Mouse (Mus musculus) midbrain, embryonic 12.5 days (tissue): ENCODE measurements around the gene Slc22a18. TPM values are rescaled to one million over a fixed set of nuclear protein-coding genes. Genes with fewer than 3 reads are reported as not detected.

Experiments used
- ATAC-seq: fragments of 200-750 bp; cut with Nextera tagmentation; 2 replicates; pipeline ENCODE4 v1.8.0; 2017; ENCODE audit warnings: low read depth, moderate TSS enrichment, moderate library complexity; ENCODE audit not compliant: low FRiP score
- H3K27ac ChIP-seq: fragments of 300-500 bp; sonication (generic); replicated peaks from 2 replicates; pipeline ENCODE4 v1.5.1; 2016; ENCODE audit warnings: mild to moderate bottlenecking
- H3K27me3 ChIP-seq: fragments of 300-500 bp; sonication (generic); 2 replicates; pipeline ENCODE4 v1.6.1; 2016; ENCODE audit warnings: mild to moderate bottlenecking
- H3K36me3 ChIP-seq: fragments of 300-500 bp; sonication (generic); 2 replicates; pipeline ENCODE4 v1.6.1; 2016
- H3K4me1 ChIP-seq: fragments of 300-500 bp; sonication (generic); 2 replicates; pipeline ENCODE4 v1.6.1; 2016
- H3K4me2 ChIP-seq: fragments of 300-500 bp; sonication (generic); replicated peaks from 2 replicates; pipeline ENCODE4 v1.6.1; 2016; ENCODE audit warnings: mild to moderate bottlenecking, moderate library complexity
- H3K4me3 ChIP-seq: fragments of 300-500 bp; sonication (generic); 2 replicates; pipeline ENCODE4 v1.5.1; 2016; ENCODE audit warnings: mild to moderate bottlenecking
- H3K9ac ChIP-seq: fragments of 300-500 bp; sonication (generic); replicated peaks from 2 replicates; pipeline ENCODE4 v1.6.1; 2016; ENCODE audit warnings: mild to moderate bottlenecking, moderate library complexity
- H3K9me3 ChIP-seq: fragments of 300-500 bp; sonication (generic); 2 replicates; pipeline ENCODE4 v1.6.1; 2016; ENCODE audit warnings: mild to moderate bottlenecking
- WGBS: fragments of 180-500 bp; shearing (Covaris S2); methylation state at CpG from one replicate; pipeline ENCODE4 v1.1.7; 2016; 5-methylcytosine and 5-hydroxymethylcytosine counted together
- polyA plus RNA-seq: library from polyadenylated mRNA; unstranded; fragments of >200 nt; fragmentation: Nextera tagmentation; extraction: Ambion mirVana; gene quantifications from 2 replicates; pipeline ENCODE4 v1.2.1, GENCODE M21; 2016

The Slc22a18 gene
- polyA plus RNA-seq, 1 experiment from 2014 or later = 0.38 TPM

- Histone ChIP-seq H3K27ac (peak overlapping the region; percentile 93), H3K27me3 (peaks cover 48% of the 10 kb centered on the region), H3K4me1 (peaks cover 48% of the 10 kb centered on the region), H3K9me3 (no peaks in the 10 kb centered on the region), H3K4me2 (peak overlapping the region; percentile 59), H3K9ac (peak overlapping the region; percentile 61), H3K36me3 (no peaks in the 10 kb centered on the region), H3K4me3 (peak overlapping the region; percentile 37)
- 3% methylated on average over 52 of the region's 53 CpGs for WGBS
- ATAC-seq = peak; percentile 69
Measured at GRCm38 (mm10) chr7:143445651-143446460, 27.7 kb upstream of the Slc22a18 start.

GRCm38 (mm10) chr7:143447130-143447529, 26.4 kb upstream of the Slc22a18 start:
- Histone ChIP-seq H3K27ac (no peak overlapping the region), H3K4me2 (no peak overlapping the region), H3K36me3 (no peaks in the 10 kb centered on the region), H3K9ac (no peak overlapping the region), H3K4me3 (no peak overlapping the region), H3K4me1 (peaks cover 48% of the 10 kb centered on the region), H3K27me3 (peaks cover 39% of the 10 kb centered on the region), H3K9me3 (no peaks in the 10 kb centered on the region)
- WGBS = 83% methylated on average over 2 of the region's 2 CpGs
- no peak for ATAC-seq

DNA sequence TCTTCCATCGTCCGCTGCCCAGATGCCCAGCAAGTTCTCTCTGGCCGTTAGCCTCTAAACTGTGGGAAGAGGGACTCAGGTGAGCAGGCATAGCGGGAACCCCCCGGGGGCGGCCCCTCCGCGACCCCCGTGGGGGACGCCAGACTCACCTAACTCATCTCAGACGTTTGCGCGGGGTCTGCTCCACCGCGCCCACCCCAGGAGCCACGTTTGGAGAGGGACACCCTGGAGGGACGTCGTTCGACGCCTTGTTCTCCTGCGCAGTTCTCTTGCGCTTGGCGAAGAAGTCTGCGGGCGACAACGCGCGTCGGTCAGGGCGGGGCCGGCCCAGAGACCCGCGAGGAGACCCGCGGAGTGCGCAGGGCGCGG, 14.6 kb upstream of the Slc22a18 start:
- Histone ChIP-seq H3K9ac (peak overlapping the region; percentile 73), H3K4me3 (peak overlapping the region; percentile 67), H3K4me1 (0 out of 2 replicates have a peak, but pooled peaks cover 5% of the 10 kb centered on the region), H3K9me3 (peaks cover 22% of the 10 kb centered on the region), H3K27me3 (peaks cover 26% of the 10 kb centered on the region; the same call in 1 of the 2 replicates), H3K36me3 (no peaks in the 10 kb centered on the region), H3K27ac (peak overlapping the region; percentile 83), H3K4me2 (peak overlapping the region; percentile 51)
- ATAC-seq = peak; percentile 3; the same call in 1 of the 2 replicates
- 25% methylated on average over 38 of the region's 38 CpGs for WGBS

GRCm38 (mm10) chr7:143459332-143460211, 14.0 kb upstream of the Slc22a18 start:
- Histone ChIP-seq H3K9ac (peak overlapping the region; percentile 73), H3K4me3 (peak overlapping the region; percentile 67), H3K4me2 (peak overlapping the region; percentile 51), H3K4me1 (peaks cover 8% of the 10 kb centered on the region; the same call in 1 of the 2 replicates), H3K9me3 (peaks cover 22% of the 10 kb centered on the region), H3K27ac (peak overlapping the region; percentile 83), H3K36me3 (no peaks in the 10 kb centered on the region), H3K27me3 (peaks cover 30% of the 10 kb centered on the region)
- ATAC-seq = peak; percentile 11; the same call in 1 of the 2 replicates
- WGBS = 33% methylated on average over 80 of the region's 100 CpGs

DNA sequence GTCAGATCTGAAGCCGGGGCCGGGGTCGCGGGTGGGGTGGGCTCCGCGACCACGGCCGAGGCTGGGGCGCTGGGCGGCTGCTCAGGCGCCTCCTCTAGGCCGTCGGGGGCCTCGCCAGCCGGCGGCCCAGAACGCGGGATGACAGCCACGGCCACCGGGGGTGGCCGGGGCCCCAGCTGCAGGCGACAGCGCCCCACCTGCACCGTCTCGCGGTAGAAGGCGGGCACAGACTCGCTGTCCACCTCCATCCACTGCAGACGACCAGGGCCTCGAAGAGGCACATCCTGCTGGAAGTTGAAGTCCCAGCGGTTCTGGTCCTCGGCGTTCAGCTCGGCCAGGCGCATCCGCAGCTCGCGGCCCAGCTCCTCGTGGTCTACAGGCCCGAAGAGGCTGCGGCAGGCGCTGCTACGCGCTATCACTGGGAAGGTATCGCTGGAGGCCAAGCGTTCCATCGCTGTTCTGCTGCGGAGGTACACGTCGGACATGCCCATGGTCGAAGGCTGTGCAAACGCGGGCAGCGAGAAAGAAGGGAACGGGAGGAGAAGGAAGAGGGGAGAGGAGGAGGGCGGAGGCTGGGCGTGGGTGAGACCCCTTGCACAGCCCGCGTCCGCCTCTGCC, 13.2 kb upstream of the Slc22a18 start:
- peaks cover 38% of the 10 kb centered on the region for H3K27me3 ChIP-seq
- no peaks in the 10 kb centered on the region for H3K36me3 ChIP-seq
- H3K4me1 ChIP-seq = peaks cover 14% of the 10 kb centered on the region; the same call in 1 of the 2 replicates
- ATAC-seq = 0 out of 2 replicates have a peak, but pooled peaks have one; percentile 1
- 41% methylated on average over 42 of the region's 60 CpGs for WGBS
- H3K27ac ChIP-seq = peak overlapping the region; percentile 83
- peak overlapping the region; percentile 51 for H3K4me2 ChIP-seq
- H3K9me3 ChIP-seq = peaks cover 22% of the 10 kb centered on the region
- H3K4me3 ChIP-seq = peak overlapping the region; percentile 67
- peak overlapping the region; percentile 73 for H3K9ac ChIP-seq

- peaks cover 41% of the 10 kb centered on the region for H3K27me3 ChIP-seq
- peak within 1 kb of the TSS; percentile 83 for H3K27ac ChIP-seq
- 29% methylated on average over 48 of the region's 48 CpGs for WGBS
- peaks cover 22% of the 10 kb centered on the region for H3K9me3 ChIP-seq
- no peaks in the 10 kb centered on the region for H3K36me3 ChIP-seq
- ATAC-seq = peak; percentile 86
- H3K9ac ChIP-seq = peak within 1 kb of the TSS; percentile 73
- peak within 1 kb of the TSS; percentile 51 for H3K4me2 ChIP-seq
- peaks cover 14% of the 10 kb centered on the region; the same call in 1 of the 2 replicates for H3K4me1 ChIP-seq
- peak within 1 kb of the TSS; percentile 67 for H3K4me3 ChIP-seq
Measured at GRCm38 (mm10) chr7:143460874-143461273, 12.7 kb upstream of the Slc22a18 start, which contains the start of gene Cdkn1c. Gene Cdkn1c, minus strand, starts transcription at chr7:143461050.

DNA sequence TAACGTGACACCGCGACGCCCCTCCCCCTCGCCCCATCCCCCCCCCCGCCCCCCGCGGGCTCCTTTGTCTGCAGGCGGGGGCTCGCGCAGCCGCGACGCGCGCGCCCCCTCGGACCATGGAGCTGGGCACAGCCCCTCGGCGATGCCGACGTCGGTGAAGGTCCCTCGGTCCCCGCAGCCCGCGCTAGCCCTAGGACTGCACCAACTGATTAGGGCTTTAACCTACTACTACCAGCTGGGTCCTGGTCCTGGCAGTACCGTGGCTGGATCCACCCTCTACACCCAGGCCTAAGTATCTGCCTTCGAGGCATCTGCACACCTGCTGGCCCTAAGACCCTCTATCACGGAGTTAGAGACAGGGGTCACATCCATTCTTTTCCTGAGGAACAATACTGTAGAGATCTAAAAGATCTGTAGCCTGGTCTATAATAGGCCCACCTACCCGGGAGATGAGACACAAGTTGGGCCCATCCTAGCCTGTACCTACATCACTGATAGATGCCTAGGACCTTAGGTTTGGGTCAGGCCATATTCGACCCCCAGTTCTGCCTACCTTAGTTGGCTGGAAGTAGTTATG, 12.2 kb upstream of the Slc22a18 start:
- peaks cover 46% of the 10 kb centered on the region for H3K27me3 ChIP-seq
- peak overlapping the region; percentile 43 for H3K4me2 ChIP-seq
- H3K27ac ChIP-seq = peak overlapping the region; percentile 72
- peak; percentile 52 for ATAC-seq
- peak overlapping the region; percentile 23 for H3K4me3 ChIP-seq
- no peaks in the 10 kb centered on the region for H3K36me3 ChIP-seq
- peaks cover 15% of the 10 kb centered on the region; the same call in 1 of the 2 replicates for H3K4me1 ChIP-seq
- H3K9me3 ChIP-seq = peaks cover 22% of the 10 kb centered on the region
- WGBS = 38% methylated on average over 19 of the region's 32 CpGs
- H3K9ac ChIP-seq = no peak overlapping the region

GRCm38 (mm10) chr7:143461920-143462319, 11.6 kb upstream of the Slc22a18 start:
- H3K4me1 ChIP-seq = peaks cover 20% of the 10 kb centered on the region
- no peak for ATAC-seq
- H3K27me3 ChIP-seq = peaks cover 48% of the 10 kb centered on the region
- H3K9me3 ChIP-seq = peaks cover 22% of the 10 kb centered on the region
- H3K4me3 ChIP-seq = 0 out of 2 replicates have a peak overlapping the region, but pooled peaks have one; percentile 23
- WGBS = 46% methylated on average over 11 of the region's 11 CpGs
- H3K9ac ChIP-seq = no peak overlapping the region
- H3K27ac ChIP-seq = peak overlapping the region; percentile 72
- peak overlapping the region; percentile 43; the same call in 1 of the 2 replicates for H3K4me2 ChIP-seq
- no peaks in the 10 kb centered on the region for H3K36me3 ChIP-seq

DNA sequence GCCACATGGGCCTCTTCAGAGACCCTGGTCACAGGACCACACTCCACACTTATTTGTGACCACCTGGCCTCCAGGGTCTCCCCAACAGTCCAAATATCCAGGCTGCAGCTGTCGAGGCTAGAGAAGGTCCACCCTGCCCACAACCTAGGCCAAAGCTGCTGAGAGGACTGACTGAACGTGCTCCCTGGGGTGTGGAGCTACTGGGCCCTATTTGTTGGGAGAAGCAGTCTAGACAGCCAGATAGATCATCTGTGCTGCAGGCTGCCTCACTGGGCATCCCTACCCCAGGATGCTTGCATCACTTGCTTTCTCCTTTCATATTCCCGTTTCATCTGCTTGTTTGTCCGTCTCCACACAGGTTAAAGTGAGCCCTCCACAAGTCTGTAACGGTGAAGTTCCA, 11.0 kb upstream of the Slc22a18 start:
- Histone ChIP-seq H3K4me1 (peaks cover 26% of the 10 kb centered on the region), H3K27ac (peak overlapping the region; percentile 49; the same call in 1 of the 2 replicates), H3K9me3 (peaks cover 22% of the 10 kb centered on the region), H3K4me3 (no peak overlapping the region), H3K9ac (no peak overlapping the region), H3K4me2 (no peak overlapping the region), H3K36me3 (no peaks in the 10 kb centered on the region), H3K27me3 (peaks cover 48% of the 10 kb centered on the region)
- ATAC-seq = no peak
- 74% methylated on average over 5 of the region's 5 CpGs for WGBS

- peaks cover 22% of the 10 kb centered on the region for H3K9me3 ChIP-seq
- H3K27ac ChIP-seq = no peak overlapping the region
- peaks cover 53% of the 10 kb centered on the region for H3K27me3 ChIP-seq
- WGBS = 40% methylated on average over 11 of the region's 11 CpGs
- no peaks in the 10 kb centered on the region for H3K36me3 ChIP-seq
- no peak for ATAC-seq
- H3K4me2 ChIP-seq = no peak overlapping the region
- peaks cover 35% of the 10 kb centered on the region for H3K4me1 ChIP-seq
- no peak overlapping the region for H3K9ac ChIP-seq
- H3K4me3 ChIP-seq = no peak overlapping the region
Measured at GRCm38 (mm10) chr7:143463865-143464415, 9.6 kb upstream of the Slc22a18 start.
